Mouse (Mus musculus) megakaryocyte, embryonic 14.5 days (primary cell): ENCODE results near the gene Tmc3. TPM values are rescaled to one million over a fixed set of nuclear protein-coding genes. Genes with fewer than 3 reads are reported as not detected.

Experiments used
- H3K27me3 ChIP-seq: replicated peaks from 2 replicates; pipeline ENCODE3; 2012; ENCODE audit warnings: inconsistent platforms
- H3K36me3 ChIP-seq: replicated peaks from 2 replicates; pipeline ENCODE3; 2012; ENCODE audit warnings: low read length, inconsistent platforms, mixed read lengths
- H3K4me1 ChIP-seq: 2 replicates; pipeline ENCODE4 v1.6.1; 2012; ENCODE audit warnings: inconsistent platforms
- H3K4me3 ChIP-seq: replicated peaks from 2 replicates; pipeline ENCODE3; 2012; ENCODE audit warnings: moderate library complexity, mild to moderate bottlenecking, inconsistent platforms
- H3K9me3 ChIP-seq: 2 replicates; pipeline ENCODE4 v1.6.1; 2012; ENCODE audit warnings: inconsistent platforms
- FLI1 ChIP-seq: IDR thresholded peaks from 2 replicates; pipeline ENCODE4 v1.6.1; 2012; ENCODE audit warnings: low read length, inconsistent platforms, mixed read lengths
- GATA1 ChIP-seq: IDR thresholded peaks from 3 replicates; pipeline ENCODE4 v1.6.1; 2012; ENCODE audit warnings: mixed read lengths, low read length, inconsistent platforms, borderline replicate concordance
- polyA plus RNA-seq: library from polyadenylated mRNA; stranded (reverse); fragments of >175 nt; gene quantifications from 2 replicates; pipeline ENCODE4 v1.2.3, GENCODE M21; 2012; ENCODE audit warnings: low replicate concordance; ENCODE audit not compliant: insufficient read depth

Gene Tmc3
- polyA plus RNA-seq, 1 experiment = 0.15 TPM

- H3K4me3 ChIP-seq = peak overlapping the region; percentile 91
- H3K4me1 ChIP-seq = peaks cover 69% of the 10 kb centered on the region
- TF ChIP-seq FLI1 (no peak), GATA1 (no peak)
Observed at GRCm38 (mm10) chr7:83653605-83654051, 68.9 kb downstream of the Tmc3 start.

DNA sequence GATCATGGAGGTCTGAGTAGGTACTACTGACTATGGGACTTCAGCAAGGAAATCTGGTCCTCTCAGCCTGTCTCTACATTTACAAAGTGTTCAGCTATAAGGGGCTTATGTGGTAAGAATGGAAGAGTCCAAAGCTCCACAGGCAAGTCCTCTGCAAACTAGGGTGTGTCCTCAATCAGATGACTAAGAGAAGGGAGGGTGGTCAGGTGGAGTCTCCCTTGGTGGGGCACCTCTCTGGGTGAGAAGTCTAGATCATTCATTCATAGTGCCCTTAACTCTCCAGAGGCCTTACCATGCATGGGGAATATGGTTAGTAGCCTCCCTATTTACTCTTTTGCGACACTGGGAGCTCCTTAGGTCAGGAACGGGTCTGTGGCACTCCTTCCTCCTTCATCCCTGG, 69.5 kb downstream of the Tmc3 start:
- Histone ChIP-seq H3K9me3 (peaks cover 13% of the 10 kb centered on the region), H3K4me1 (peaks cover 70% of the 10 kb centered on the region), H3K27me3 (peaks cover 4% of the 10 kb centered on the region), H3K4me3 (peak overlapping the region; percentile 91), H3K36me3 (peaks cover 42% of the 10 kb centered on the region)
- TF ChIP-seq FLI1 (no peak), GATA1 (no peak)

More at GRCm38 (mm10) chr7:83653605-83654051, 68.9 kb downstream of the Tmc3 start:
- peaks cover 10% of the 10 kb centered on the region for H3K9me3 ChIP-seq
- peaks cover 4% of the 10 kb centered on the region for H3K27me3 ChIP-seq
- H3K36me3 ChIP-seq = peaks cover 46% of the 10 kb centered on the region

GRCm38 (mm10) chr7:83654938-83655630, 70.4 kb downstream of the Tmc3 start:
- H3K4me3 ChIP-seq = peak overlapping the region; percentile 91
- peaks cover 38% of the 10 kb centered on the region for H3K36me3 ChIP-seq
- peaks cover 4% of the 10 kb centered on the region for H3K27me3 ChIP-seq
- TF ChIP-seq FLI1 (peak; percentile 33; the same call in 1 of the 2 replicates), GATA1 (no peak)
- peaks cover 21% of the 10 kb centered on the region for H3K9me3 ChIP-seq
- H3K4me1 ChIP-seq = peaks cover 72% of the 10 kb centered on the region

DNA sequence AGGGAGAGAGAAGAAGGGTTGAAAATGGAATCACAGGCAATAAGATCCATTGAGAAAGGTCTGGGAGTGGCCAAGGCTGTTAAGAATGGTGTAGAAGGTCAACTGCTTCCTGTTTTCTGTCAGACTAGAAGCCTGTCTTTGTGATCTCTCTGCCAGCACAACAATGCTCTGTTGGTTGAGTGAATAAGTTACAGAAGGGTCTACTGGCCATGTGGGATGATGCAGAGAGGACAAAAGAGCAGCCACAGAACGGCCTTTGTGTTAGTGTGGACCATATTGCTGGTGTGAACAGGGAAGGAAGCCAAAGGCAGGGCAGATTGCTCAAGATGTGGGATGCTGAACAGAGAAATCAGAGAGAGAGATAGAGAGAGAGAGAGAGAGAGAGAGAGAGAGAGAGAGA, 74.0 kb downstream of the Tmc3 start:
- H3K4me1 ChIP-seq = peaks cover 46% of the 10 kb centered on the region
- TF ChIP-seq GATA1 = no peak
- no peak for TF ChIP-seq FLI1

DNA sequence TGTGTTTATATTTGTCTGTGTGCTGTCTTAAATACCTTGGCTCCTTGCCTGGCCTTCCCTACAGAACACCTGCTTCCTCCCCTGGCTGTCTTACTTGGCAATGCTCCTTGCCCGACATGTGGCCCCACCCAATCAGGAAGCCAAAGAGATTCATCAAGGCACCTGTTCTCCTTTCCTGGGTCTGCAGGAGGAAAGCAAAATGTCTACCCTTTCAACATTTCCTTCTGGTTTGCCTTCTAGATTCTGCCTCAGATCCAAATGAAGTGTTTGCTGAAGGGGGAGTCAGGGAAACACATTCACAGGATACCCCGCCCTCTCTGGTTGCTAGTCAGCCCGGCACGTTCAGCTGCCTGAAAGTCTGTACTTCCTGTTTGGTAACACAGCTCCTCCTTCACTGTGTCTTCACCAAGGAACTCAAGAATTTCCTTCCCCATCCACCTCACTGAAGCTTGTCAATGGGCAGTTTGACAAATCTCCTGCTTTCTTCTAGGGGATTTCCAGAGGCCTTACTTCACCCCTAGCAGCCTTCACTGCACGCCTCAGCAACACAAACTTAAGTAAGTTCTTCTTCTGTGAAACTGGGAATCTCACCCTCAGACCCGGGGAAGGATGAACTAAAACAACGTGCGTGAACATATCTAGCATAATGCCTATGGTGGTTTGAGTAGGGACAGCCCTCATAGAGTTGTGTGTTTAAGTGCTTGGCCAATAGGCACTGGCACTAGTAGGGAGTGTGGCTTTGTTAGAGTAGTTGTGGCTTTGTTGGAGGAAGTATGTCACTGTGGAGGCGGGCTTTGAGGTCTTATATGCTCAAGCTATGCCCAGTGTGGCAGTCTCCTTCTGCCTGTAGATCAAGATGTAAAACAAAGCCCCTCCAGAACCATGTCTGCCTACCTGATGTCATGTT, 74.7 kb downstream of the Tmc3 start:
- Histone ChIP-seq H3K9me3 (peaks cover 25% of the 10 kb centered on the region), H3K4me3 (peak overlapping the region; percentile 44), H3K27me3 (peaks cover 2% of the 10 kb centered on the region), H3K36me3 (peaks cover 11% of the 10 kb centered on the region), H3K4me1 (peaks cover 39% of the 10 kb centered on the region)
- TF ChIP-seq GATA1 = no peak
- TF ChIP-seq FLI1 = no peak

More for the DNA sequence above, 74.0 kb downstream of the Tmc3 start:
- Histone ChIP-seq H3K36me3 (peaks cover 11% of the 10 kb centered on the region), H3K9me3 (peaks cover 25% of the 10 kb centered on the region), H3K27me3 (peaks cover 2% of the 10 kb centered on the region), H3K4me3 (no peak overlapping the region)

- peaks cover 31% of the 10 kb centered on the region for H3K4me1 ChIP-seq
- peaks cover 11% of the 10 kb centered on the region for H3K36me3 ChIP-seq
- H3K9me3 ChIP-seq = peaks cover 25% of the 10 kb centered on the region
- H3K27me3 ChIP-seq = peaks cover 5% of the 10 kb centered on the region
- H3K4me3 ChIP-seq = no peak overlapping the region
- TF ChIP-seq FLI1 (no peak), GATA1 (no peak)
Observed at GRCm38 (mm10) chr7:83660273-83660691, 75.6 kb downstream of the Tmc3 start.

DNA sequence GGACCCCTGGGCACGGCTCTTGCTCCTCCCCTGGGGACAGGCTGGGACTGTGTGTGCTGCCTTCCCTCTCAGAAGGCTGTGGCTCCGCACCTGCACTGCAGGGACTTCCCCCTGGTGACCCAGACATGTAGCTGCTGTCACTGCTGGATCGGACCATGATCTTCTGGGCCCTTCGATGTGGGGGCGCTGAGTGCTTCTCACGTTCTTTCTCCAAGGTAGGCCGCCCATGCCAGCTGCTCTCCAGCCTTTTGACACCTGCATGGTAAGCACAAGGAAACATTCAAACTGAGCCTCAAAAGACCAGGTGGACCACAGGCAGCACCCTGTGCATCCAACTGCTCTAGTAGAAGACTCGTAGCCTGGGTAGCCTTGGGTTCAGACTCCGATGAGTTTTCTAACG, 76.3 kb downstream of the Tmc3 start:
- peaks cover 23% of the 10 kb centered on the region for H3K4me1 ChIP-seq
- peaks cover 5% of the 10 kb centered on the region for H3K27me3 ChIP-seq
- H3K9me3 ChIP-seq = peaks cover 25% of the 10 kb centered on the region
- peaks cover 11% of the 10 kb centered on the region for H3K36me3 ChIP-seq
- H3K4me3 ChIP-seq = no peak overlapping the region
- no peak for TF ChIP-seq GATA1

DNA sequence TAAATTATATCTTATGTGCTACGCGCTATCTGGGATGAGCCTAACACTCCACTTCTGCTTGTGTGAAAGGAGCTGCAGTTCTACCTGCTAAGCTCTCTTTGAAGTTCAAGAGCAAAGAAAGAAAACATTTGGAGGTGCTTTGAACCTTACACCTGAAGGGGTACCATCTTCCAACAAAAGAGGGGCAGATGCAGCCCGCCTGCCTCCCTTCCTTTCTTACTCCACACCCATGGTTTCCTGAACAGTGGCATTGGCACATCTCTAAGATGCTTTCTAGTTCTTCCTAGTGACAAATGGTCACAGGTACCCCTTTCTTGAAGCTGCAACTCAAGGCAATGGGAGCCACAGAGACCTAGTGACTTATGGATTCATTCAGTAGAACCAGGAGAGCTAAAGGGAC, 77.0 kb downstream of the Tmc3 start:
- Histone ChIP-seq H3K9me3 (peaks cover 20% of the 10 kb centered on the region), H3K4me1 (peaks cover 17% of the 10 kb centered on the region), H3K27me3 (peaks cover 5% of the 10 kb centered on the region), H3K4me3 (no peak overlapping the region), H3K36me3 (peaks cover 9% of the 10 kb centered on the region)
- no peak for TF ChIP-seq GATA1
- no peak for TF ChIP-seq FLI1

- peaks cover 5% of the 10 kb centered on the region for H3K27me3 ChIP-seq
- H3K4me3 ChIP-seq = no peak overlapping the region
- peaks cover 6% of the 10 kb centered on the region for H3K36me3 ChIP-seq
- peaks cover 18% of the 10 kb centered on the region for H3K9me3 ChIP-seq
- H3K4me1 ChIP-seq = peaks cover 17% of the 10 kb centered on the region
- TF ChIP-seq GATA1 = no peak
- TF ChIP-seq FLI1 = no peak
Observed at GRCm38 (mm10) chr7:83662711-83663375, 78.1 kb downstream of the Tmc3 start.
